Mouse (Mus musculus) left cerebral cortex, adult 9 months (tissue): ENCODE results near the gene Slitrk1.
A peak's percentile ranks its signal among the peaks of the same experiment; 100 is the strongest.

Experiments
- DNase-seq, 2 experiments: peaks; one replicate each; pipeline ENCODE4 v3.0.0; 2022; ENCODE audit warnings: low spot score in 2 of 2

The Slitrk1 gene

GRCm38 (mm10) chr14:108913714-108914263 lies at the start of gene Slitrk1:
Gene Slitrk1, minus strand, starts transcription at chr14:108914158.
- DNase-seq = peak; percentile 48 to 64

GRCm38 (mm10) chr14:108935777-108936176 lies 21.8 kb upstream of the Slitrk1 start:
- no peak for DNase-seq

- no peak for DNase-seq
These were observed 378 bp upstream of the Slitrk1 start for GRCm38 (mm10) chr14:108914336-108914735.

- DNase-seq = no peak
These were observed 975 bp downstream of the Slitrk1 start for GRCm38 (mm10) chr14:108912876-108913490.

- DNase-seq = peak; percentile 18 to 62
These were observed 1.7 kb downstream of the Slitrk1 start for GRCm38 (mm10) chr14:108912021-108912875.

- peak; percentile 57 to 83 for DNase-seq
These were observed 2.7 kb downstream of the Slitrk1 start for GRCm38 (mm10) chr14:108911138-108911841.

GRCm38 (mm10) chr14:108910449-108911137 lies 3.4 kb downstream of the Slitrk1 start:
- DNase-seq = no peak

GRCm38 (mm10) chr14:108909336-108909953 lies 4.5 kb downstream of the Slitrk1 start:
- no peak for DNase-seq

- DNase-seq = no peak
These were observed 15.4 kb downstream of the Slitrk1 start for GRCm38 (mm10) chr14:108898601-108899000.

GRCm38 (mm10) chr14:108895456-108895855 lies 18.5 kb downstream of the Slitrk1 start:
- no peak for DNase-seq

GRCm38 (mm10) chr14:108867816-108868215 lies 46.1 kb downstream of the Slitrk1 start:
- no peak for DNase-seq

GRCm38 (mm10) chr14:108864631-108865030 lies 49.3 kb downstream of the Slitrk1 start:
- no peak for DNase-seq

- DNase-seq = no peak
These were observed 54.6 kb downstream of the Slitrk1 start for GRCm38 (mm10) chr14:108859310-108859709.
